In the genomic region with DNA sequence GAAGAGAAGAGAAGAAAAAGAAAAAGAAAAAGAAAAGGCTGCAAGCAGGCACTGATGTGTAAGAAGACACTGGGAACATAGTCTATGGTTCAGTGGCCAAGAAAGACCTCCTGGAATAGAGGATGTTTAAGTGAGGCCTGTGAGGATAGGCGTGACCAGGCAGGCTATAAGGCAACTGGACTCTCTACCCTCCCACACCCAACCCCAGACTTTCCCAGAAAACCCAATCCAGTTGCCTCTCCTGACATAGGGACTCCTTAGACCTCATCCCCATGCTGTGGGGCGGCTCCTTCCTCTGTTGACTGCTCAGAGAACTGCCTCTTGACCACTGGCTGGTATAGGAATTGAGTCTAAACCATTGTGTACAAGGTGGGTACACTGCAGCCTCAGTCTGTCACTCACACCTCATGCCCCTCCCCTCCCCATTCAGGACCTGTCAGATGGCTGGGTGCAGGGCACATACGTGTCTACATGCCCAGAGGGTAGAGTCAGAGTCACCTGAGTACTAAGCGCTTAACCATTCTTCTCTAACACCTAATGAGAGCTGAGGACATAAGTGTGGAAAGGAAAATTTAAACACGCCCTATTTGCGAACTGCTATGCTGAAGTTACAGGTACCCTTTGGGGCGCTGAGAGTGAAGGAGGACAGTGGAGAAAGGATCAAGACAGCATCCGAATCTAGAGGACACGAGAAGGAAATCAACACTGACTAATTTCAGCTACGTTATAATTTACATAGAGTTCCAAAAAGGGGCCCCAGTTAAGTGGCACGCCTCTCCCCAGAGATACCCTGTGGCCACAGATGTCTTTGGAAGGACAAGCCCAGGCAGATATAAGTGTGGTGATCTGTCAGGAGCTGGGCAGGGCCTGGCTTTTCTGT, we compare ENCODE assay signal across 14 mouse cellular contexts. TPM values are rescaled to one million over a fixed set of nuclear protein-coding genes. Genes with fewer than 3 reads are reported as not detected.
DNase-seq lines count a peak whose midpoint lies in the region; ATAC-seq and TF ChIP-seq lines count a peak whose summit lies in the region.
"Had no signal": no experiment of that assay in that cellular context is flagged by ENCODE, and none has a peak within 500 bp of the region (broad histone marks: within the 10 kb centered on the region; RNA-seq: fewer than 3 reads in every experiment).

No protein-coding gene starts in this region.

- H3K4me1 ChIP-seq in heart, embryonic 12.5 days (replicated peaks): peaks cover 51% of the 10 kb centered on the region
- peaks cover 33% of the 10 kb centered on the region for H3K4me1 ChIP-seq in spleen, adult 2 months (ENCODE audit: control insufficient read depth, insufficient read depth, insufficient read length)
- H3K4me1 ChIP-seq in liver, embryonic 12.5 days: peaks cover 74% of the 10 kb centered on the region

- intact Hi-C loops in heart, postnatal 14 days (cut with DNase I): no loop called here

- 66% methylated on average over 11 of the region's 11 CpGs for WGBS in heart, embryonic 12.5 days
- WGBS in spleen, adult 2 months: 53% methylated on average over 11 of the region's 11 CpGs
- 57% methylated on average over 11 of the region's 11 CpGs for WGBS in liver, embryonic 12.5 days (ENCODE audit: insufficient replicate concordance)

- no peak overlapping the region for H3K4me3 ChIP-seq in heart, embryonic 12.5 days
- H3K4me3 ChIP-seq in spleen, adult 2 months (ENCODE audit: extremely low read depth, insufficient read depth, insufficient read length): no peak overlapping the region
- H3K4me3 ChIP-seq in liver, embryonic 12.5 days: peak overlapping the region; percentile 92

- no peak for TF ChIP-seq CTCF in spleen, adult 2 months (IDR thresholded peaks at IDR 0.05; ENCODE audit: extremely low read depth, insufficient read depth, insufficient read length, insufficient replicate concordance)

- ATAC-seq in heart, embryonic 12.5 days (ENCODE audit: insufficient number of reproducible peaks, low FRiP score): no peak
- ATAC-seq in liver, embryonic 12.5 days: peak; percentile 80

- H3K27me3 ChIP-seq in heart, embryonic 12.5 days (replicated peaks): no peaks in the 10 kb centered on the region
- no peaks in the 10 kb centered on the region for H3K27me3 ChIP-seq in spleen, adult 2 months (ENCODE audit: control insufficient read depth, insufficient read depth, low read length)
- H3K27me3 ChIP-seq in liver, embryonic 12.5 days (replicated peaks): no peaks in the 10 kb centered on the region

- peak overlapping the region; percentile 87 for H3K27ac ChIP-seq in heart, embryonic 12.5 days (ENCODE audit: poor library complexity, severe bottlenecking)
- peak overlapping the region; percentile 72 for H3K27ac ChIP-seq in spleen, adult 2 months (ENCODE audit: insufficient read depth, low read length)
- peak overlapping the region; percentile 90 for H3K27ac ChIP-seq in liver, embryonic 12.5 days

- no peak for TF ChIP-seq POLR2A in spleen, adult 2 months (IDR thresholded peaks at IDR 0.05; ENCODE audit: low read depth, low read length)

- peak overlapping the region; percentile 28; the same call in 1 of the 2 replicates for H3K4me2 ChIP-seq in heart, embryonic 12.5 days
- peak overlapping the region; percentile 83 for H3K4me2 ChIP-seq in liver, embryonic 12.5 days

- peaks cover 26% of the 10 kb centered on the region for H3K36me3 ChIP-seq in heart, embryonic 12.5 days
- peaks cover 16% of the 10 kb centered on the region for H3K36me3 ChIP-seq in spleen, adult 2 months (ENCODE audit: control insufficient read depth, insufficient read depth, low read length)
- peaks cover 71% of the 10 kb centered on the region for H3K36me3 ChIP-seq in liver, embryonic 12.5 days

- no peaks in the 10 kb centered on the region for H3K9me3 ChIP-seq in heart, embryonic 12.5 days (replicated peaks)
- H3K9me3 ChIP-seq in liver, embryonic 12.5 days (replicated peaks): no peaks in the 10 kb centered on the region

- no peak overlapping the region; the same call in 1 of the 2 replicates for H3K9ac ChIP-seq in heart, embryonic 12.5 days
- H3K9ac ChIP-seq in liver, embryonic 12.5 days: peak overlapping the region; percentile 96

- DNase-seq in heart, postnatal 14 days: no peak
- DNase-seq in spleen, adult 2 months (ENCODE audit: low read depth in 1 of 2, low spot score in 2 of 2): no peak
- no peak for DNase-seq in spleen, adult 18-20 months
- DNase-seq in adrenal gland, postnatal 36 days: no peak
- DNase-seq in frontal cortex, postnatal 25 days (ENCODE audit: low spot score in 2 of 2): no peak
- DNase-seq in adrenal gland, adult 8-10 months: no peak
- DNase-seq: cerebellum, adult 11-12 months; right cerebral cortex, adult 18-20 months; thymus, adult 18-20 months had no signal

RNA-seq across cellular contexts. Expression of a gene that starts 5.1 kb away (rescaled TPM):
- 14.0 and 14.9 TPM in 2 replicates for polyA plus RNA-seq in heart, embryonic 12.5 days (2016; fragmentation: Nextera tagmentation; extraction: Ambion mirVana)
- 10 to 100 TPM; 14.6 TPM for total RNA-seq in heart, postnatal 14 days (2021)
- polyA plus RNA-seq in spleen, adult 2 months (2012; rRNA removed): 55.8 and 61.8 TPM in 2 replicates
- 37.2 and 39.1 TPM in 2 replicates for polyA plus RNA-seq in liver, embryonic 12.5 days (2016; fragmentation: Nextera tagmentation; extraction: Ambion mirVana)
- total RNA-seq in adrenal gland, postnatal 36 days (2021): 10 to 100 TPM; 56.6 to 71.5 TPM
- total RNA-seq in adrenal gland, adult 8-10 months (2022): 10 to 100 TPM; 52.6 to 84.0 (median 64.7) TPM

RNA-seq across cellular contexts. Expression of a gene that starts 12.2 kb away (rescaled TPM):
- 12.4 and 14.4 TPM in 2 replicates for polyA plus RNA-seq in heart, embryonic 12.5 days (2016; fragmentation: Nextera tagmentation; extraction: Ambion mirVana)
- total RNA-seq in heart, postnatal 14 days (2021): 1 to 10 TPM in 1 of 2 experiments, under 1 TPM in 1; 0.79 to 1.3 TPM
- polyA plus RNA-seq in spleen, adult 2 months (2012; rRNA removed): 4.3 and 6.4 TPM in 2 replicates
- polyA plus RNA-seq in liver, embryonic 12.5 days (2016; fragmentation: Nextera tagmentation; extraction: Ambion mirVana): 16.1 and 17.4 TPM in 2 replicates
- total RNA-seq in adrenal gland, postnatal 36 days (2021): under 1 TPM; 0.46 to 0.92 TPM
- total RNA-seq in adrenal gland, adult 8-10 months (2022): under 1 TPM in 3 of 4 experiments, not detected in 1; 0.06 to 0.49 (median 0.22) TPM

RNA-seq across cellular contexts. Expression of a gene that starts 54.7 kb away (rescaled TPM):
- 132 and 135 TPM in 2 replicates for polyA plus RNA-seq in heart, embryonic 12.5 days (2016; fragmentation: Nextera tagmentation; extraction: Ambion mirVana)
- 10 to 100 TPM; 39.1 to 40.7 TPM for total RNA-seq in heart, postnatal 14 days (2021)
- polyA plus RNA-seq in spleen, adult 2 months (2012; rRNA removed): 13.9 and 17.9 TPM in 2 replicates
- 19.2 and 19.3 TPM in 2 replicates for polyA plus RNA-seq in liver, embryonic 12.5 days (2016; fragmentation: Nextera tagmentation; extraction: Ambion mirVana)
- 10 to 100 TPM; 51.1 to 67.3 TPM for total RNA-seq in adrenal gland, postnatal 36 days (2021)
- 100 to 1,000 TPM in 1 of 4 experiments, 10 to 100 TPM in 3; 50.0 to 107 (median 75.9) TPM for total RNA-seq in adrenal gland, adult 8-10 months (2022)

RNA-seq across cellular contexts. Expression of a gene that starts 54.8 kb away (rescaled TPM):
- not detected in 2 replicates for polyA plus RNA-seq in heart, embryonic 12.5 days (2016; fragmentation: Nextera tagmentation; extraction: Ambion mirVana)
- not detected for total RNA-seq in heart, postnatal 14 days (2021)
- polyA plus RNA-seq in spleen, adult 2 months (2012; rRNA removed): 0.11 and 0.14 TPM in 2 replicates
- polyA plus RNA-seq in liver, embryonic 12.5 days (2016; fragmentation: Nextera tagmentation; extraction: Ambion mirVana): not detected in 2 replicates
- total RNA-seq in adrenal gland, postnatal 36 days (2021): 1 to 10 TPM; 2.0 to 3.4 TPM
- total RNA-seq in adrenal gland, adult 8-10 months (2022): 1 to 10 TPM; 3.5 to 6.0 (median 5.6) TPM
- total RNA-seq: gastrocnemius, postnatal 14 days had no signal
- polyA plus RNA-seq: embryonic facial prominence, embryonic 11.5 days; intestine, embryonic 14.5 days had no signal
